Mouse (Mus musculus) embryonic fibroblast, embryonic 13.5 days (primary cell): ENCODE data around the gene Ruvbl1.

Experiments used
- CTCF ChIP-seq: IDR thresholded peaks from 2 replicates; pipeline ENCODE4 v1.5.1; 2011; ENCODE audit warnings: mild to moderate bottlenecking, control low read depth, low read length, moderate library complexity, borderline replicate concordance; ENCODE audit not compliant: insufficient read depth
- POLR2A ChIP-seq: IDR thresholded peaks from 2 replicates; pipeline ENCODE4 v1.6.1; 2011; ENCODE audit warnings: low read depth, mild to moderate bottlenecking, control low read depth, low read length, moderate library complexity

DNA sequence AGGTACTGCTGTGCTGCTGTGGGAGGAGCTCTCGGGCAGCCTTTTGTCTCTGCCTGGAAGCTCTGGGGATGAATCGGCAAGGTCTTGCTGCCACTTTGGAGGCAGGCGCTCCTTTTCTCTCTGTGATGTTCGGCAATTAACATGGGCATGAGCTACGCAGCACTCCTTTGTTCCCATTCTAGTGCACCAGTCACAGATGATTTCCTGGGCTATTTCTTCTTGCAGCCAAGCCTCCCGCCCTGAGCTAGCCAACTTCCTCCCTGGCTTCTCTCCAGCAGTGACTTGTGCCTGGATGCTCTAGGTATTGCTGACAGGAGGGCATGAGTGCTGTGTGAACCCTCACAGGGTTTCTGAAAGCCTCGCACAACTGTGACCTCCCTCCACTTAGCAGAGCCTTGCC lies 17.9 kb downstream of the Ruvbl1 start:
- TF ChIP-seq POLR2A (no peak), CTCF (no peak)
